Mouse (Mus musculus): ENCODE results near the gene Ltbr.

Gene Ltbr

GRCm38 (mm10) chr6:125313546-125314230, at the start of gene Ltbr:
TSS of gene Ltbr (minus strand) at chr6:125313885.
- peak; percentile 16 to 23 for DNase-seq (ENCODE audit: low spot score in 2 of 2)

- DNase-seq (ENCODE audit: low spot score in 2 of 2), result no peak
Measured at GRCm38 (mm10) chr6:125363021-125363420, 49.3 kb upstream of the Ltbr start.

- DNase-seq (ENCODE audit: low spot score in 2 of 2), result peak; percentile 45 to 48
Measured at GRCm38 (mm10) chr6:125361467-125362291, 48.0 kb upstream of the Ltbr start.

- no peak for DNase-seq (ENCODE audit: low spot score in 2 of 2)
Measured at GRCm38 (mm10) chr6:125360846-125361245, 47.2 kb upstream of the Ltbr start.

GRCm38 (mm10) chr6:125359999-125360398, 46.3 kb upstream of the Ltbr start:
- DNase-seq (ENCODE audit: low spot score in 2 of 2), result no peak

GRCm38 (mm10) chr6:125357334-125357733, 43.6 kb upstream of the Ltbr start:
- DNase-seq (ENCODE audit: low spot score in 2 of 2), result peak in 1 of 2 experiments; percentile 35

GRCm38 (mm10) chr6:125356264-125356663, 42.6 kb upstream of the Ltbr start:
- DNase-seq (ENCODE audit: low spot score in 2 of 2), result no peak

GRCm38 (mm10) chr6:125355197-125355741, 41.6 kb upstream of the Ltbr start:
- no peak for DNase-seq (ENCODE audit: low spot score in 2 of 2)

- DNase-seq (ENCODE audit: low spot score in 2 of 2), result peak in 1 of 2 experiments; percentile 24
Measured at GRCm38 (mm10) chr6:125354352-125355151, 40.9 kb upstream of the Ltbr start.

- DNase-seq (ENCODE audit: low spot score in 2 of 2), result no peak
Measured at GRCm38 (mm10) chr6:125353655-125354054, 40.0 kb upstream of the Ltbr start.

- DNase-seq (ENCODE audit: low spot score in 2 of 2), result no peak
Measured at GRCm38 (mm10) chr6:125353221-125353620, 39.5 kb upstream of the Ltbr start.

GRCm38 (mm10) chr6:125352811-125353210, 39.1 kb upstream of the Ltbr start:
- DNase-seq (ENCODE audit: low spot score in 2 of 2), result no peak

GRCm38 (mm10) chr6:125352046-125352384, 38.3 kb upstream of the Ltbr start:
- no peak for DNase-seq (ENCODE audit: low spot score in 2 of 2)

- no peak for DNase-seq (ENCODE audit: low spot score in 2 of 2)
Measured at GRCm38 (mm10) chr6:125351368-125352045, 37.8 kb upstream of the Ltbr start.

GRCm38 (mm10) chr6:125350995-125351324, 37.3 kb upstream of the Ltbr start:
- no peak for DNase-seq (ENCODE audit: low spot score in 2 of 2)

GRCm38 (mm10) chr6:125350231-125350994, 36.7 kb upstream of the Ltbr start:
- no peak for DNase-seq (ENCODE audit: low spot score in 2 of 2)

GRCm38 (mm10) chr6:125349575-125350230, 36.0 kb upstream of the Ltbr start:
- DNase-seq (ENCODE audit: low spot score in 2 of 2), result no peak

GRCm38 (mm10) chr6:125348721-125349574, 35.3 kb upstream of the Ltbr start, which contains the start of gene Tnfrsf1a:
TSS of gene Tnfrsf1a (plus strand) at chr6:125349362.
- no peak for DNase-seq (ENCODE audit: low spot score in 2 of 2)

GRCm38 (mm10) chr6:125346029-125346428, 32.3 kb upstream of the Ltbr start:
- no peak for DNase-seq (ENCODE audit: low spot score in 2 of 2)

Data from right cerebral cortex, adult 2 months (tissue).